Mouse (Mus musculus): ENCODE results near the gene Tcea3.

The Tcea3 gene

DNA sequence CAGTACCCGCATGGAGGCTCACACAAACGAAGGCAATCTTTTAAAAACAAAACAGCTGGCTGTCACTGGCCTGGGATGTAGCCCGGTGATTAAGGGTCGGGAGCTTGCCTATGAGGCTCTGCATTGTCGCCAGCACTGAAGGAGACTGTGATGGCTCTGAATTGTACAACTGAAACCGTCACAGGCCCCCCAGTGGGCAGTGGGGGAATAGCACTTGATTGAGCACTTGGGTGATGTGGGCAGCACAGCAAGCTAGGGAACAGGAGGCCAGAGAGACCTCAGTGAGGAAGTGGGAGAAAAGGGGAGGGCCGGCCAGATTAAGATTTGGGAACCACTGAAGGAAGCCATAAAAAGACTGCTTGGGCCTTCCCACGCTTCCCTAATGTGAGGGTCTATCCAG is 7.9 kb upstream of the Tcea3 start:
- DNase-seq (ENCODE audit: low spot score): peak; percentile 88

DNA sequence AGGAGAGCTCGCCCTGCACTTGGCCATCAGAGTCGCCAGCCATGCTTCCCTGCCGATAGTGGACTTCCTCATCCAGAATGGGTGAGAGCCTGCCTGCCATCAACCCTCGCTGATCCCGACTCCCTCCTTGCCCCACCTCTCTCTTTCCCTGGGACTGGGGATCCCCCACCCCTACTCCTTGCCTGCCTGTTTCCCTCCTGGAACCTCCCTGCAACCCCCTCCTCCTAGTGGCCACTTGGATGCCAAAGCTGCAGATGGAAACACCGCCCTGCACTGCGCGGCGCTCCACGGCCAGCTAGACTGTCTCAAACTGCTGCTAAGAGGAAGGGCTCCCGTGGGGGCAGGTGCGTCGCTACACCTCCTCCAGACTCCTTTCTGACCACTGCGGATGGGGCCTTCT is 7.4 kb upstream of the Tcea3 start:
- no peak for DNase-seq (ENCODE audit: low spot score)

DNA sequence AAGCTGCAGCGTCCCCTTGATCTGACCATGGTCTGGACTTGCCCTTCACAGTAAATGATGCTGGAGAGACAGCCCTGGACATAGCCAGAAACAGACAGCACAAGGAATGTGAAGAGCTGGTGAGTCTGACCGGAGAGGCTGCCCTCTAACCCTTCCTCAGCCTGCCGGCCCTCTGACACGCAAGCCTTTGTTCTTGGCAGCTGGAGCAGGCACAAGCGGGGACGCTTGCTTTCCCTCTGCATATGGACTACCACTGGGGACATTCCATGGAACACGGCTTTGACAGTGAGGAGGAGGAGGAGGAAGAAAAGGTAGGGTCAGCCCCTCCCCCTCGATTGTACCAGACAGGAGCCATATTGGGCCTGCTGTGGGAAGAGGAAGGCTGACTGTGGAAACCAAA is 6.6 kb upstream of the Tcea3 start:
- peak; percentile 56 for DNase-seq (ENCODE audit: low spot score)

DNA sequence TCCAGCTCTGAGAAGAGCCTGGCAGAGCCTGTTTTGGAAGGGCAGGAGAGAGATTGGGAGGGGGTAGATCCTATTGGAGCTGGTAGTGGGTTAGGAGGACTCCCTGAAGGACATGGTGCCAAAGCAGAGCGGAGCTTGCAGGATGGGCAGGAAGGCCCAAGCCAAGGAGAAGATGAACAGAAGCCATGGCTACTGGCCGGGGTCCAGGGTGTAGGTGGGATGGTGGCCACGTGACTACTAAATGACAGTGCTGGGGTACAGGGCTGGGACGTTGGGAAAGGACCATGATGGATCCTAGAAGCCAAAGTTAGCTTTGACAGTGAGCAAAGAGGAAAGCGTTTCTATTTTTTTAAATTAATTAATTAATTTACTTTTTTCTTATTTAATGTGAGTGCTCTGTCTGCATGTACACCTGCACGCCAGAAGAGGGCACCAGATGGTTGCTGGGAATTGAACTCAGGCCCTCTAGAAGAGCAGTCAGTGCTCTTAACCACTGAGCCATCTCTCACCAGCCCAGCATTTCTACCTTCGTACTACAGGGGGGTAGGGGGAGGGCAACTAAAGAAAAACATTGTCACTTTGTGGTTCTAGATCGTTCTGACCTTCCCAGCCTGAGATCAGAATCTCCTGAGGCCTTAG is 5.3 kb upstream of the Tcea3 start:
- peak; percentile 30 for DNase-seq (ENCODE audit: low spot score)

DNA sequence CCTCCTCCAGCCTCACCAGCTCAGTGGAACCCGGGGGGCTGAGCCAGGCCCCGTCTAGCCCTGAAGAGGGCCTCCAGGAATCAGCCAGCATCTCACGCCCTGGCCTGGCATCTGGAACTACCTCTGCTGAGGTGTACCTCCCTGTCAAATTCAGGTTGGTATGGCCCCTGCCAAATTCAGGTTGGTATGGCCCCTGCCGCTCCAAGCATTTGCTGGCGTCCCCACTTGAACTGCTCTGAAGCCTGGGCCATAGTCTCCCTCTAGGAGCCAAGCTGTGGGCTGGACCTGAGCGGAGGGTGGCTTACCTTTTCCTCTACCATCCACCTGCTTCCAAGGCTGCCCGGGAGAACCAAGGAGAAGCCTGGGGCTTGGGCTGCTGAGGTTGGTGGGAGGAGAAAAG is 4.8 kb upstream of the Tcea3 start:
- DNase-seq (ENCODE audit: low spot score): no peak

DNA sequence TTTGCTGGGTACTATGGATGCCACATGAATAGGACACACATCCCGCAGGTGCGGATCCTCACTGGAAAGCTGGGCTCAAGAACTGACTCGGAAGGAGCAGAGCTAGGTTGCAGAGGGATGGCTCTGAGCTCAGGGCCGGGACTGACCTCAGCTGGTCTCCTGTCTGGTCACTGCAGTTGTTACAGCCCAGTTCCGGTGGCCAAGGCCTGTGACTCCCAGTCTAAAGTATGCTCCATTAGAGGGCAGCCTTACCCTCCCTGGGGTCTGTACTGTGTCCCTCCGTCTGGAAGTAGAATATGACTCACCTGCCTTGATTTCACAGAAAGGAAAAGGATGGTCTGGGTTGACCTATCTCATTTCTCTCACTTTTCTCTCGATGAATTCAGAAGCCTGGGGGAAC is 3.3 kb upstream of the Tcea3 start:
- no peak for DNase-seq (ENCODE audit: low spot score)

DNA sequence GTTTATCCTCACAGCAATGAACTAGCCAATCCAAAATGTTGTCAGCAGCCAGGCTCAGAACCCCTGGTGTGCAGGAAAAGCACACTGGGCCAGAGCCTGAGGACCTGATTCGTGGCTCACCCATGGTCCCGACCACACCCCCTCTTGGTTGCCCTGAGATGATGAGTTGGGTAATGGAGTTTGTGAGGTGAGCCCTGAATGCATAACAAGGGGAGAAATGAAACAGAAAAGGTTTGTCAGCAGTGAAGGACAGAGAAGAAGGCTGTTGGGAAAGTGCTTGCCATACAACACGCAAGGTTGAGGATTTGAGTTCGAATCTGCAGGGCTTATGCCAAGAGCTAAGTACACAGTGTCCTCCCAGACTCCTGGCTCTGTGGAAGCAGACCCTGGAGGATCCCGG is 1.8 kb upstream of the Tcea3 start:
- no peak for DNase-seq (ENCODE audit: low spot score)

DNA sequence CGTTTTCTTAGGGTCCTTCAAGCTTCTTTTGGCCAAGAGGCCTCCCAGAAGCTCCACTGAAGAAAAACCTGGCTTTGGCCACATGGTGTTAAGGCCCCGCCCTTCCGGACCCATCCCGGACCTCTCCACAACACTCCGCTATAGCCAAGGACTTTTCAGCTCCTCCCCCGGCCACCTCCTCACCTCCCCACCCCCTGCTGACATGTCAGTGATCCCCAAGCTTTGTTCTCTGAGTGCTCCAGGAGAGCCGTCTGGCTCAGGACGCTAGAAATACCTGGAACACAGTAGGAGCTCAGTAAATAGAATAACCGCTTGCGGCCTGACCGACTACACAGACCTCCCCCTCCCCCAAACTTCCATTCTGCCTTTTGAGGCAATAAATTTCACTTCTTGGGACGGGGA is 960 bp upstream of the Tcea3 start:
- DNase-seq (ENCODE audit: low spot score): no peak

DNA sequence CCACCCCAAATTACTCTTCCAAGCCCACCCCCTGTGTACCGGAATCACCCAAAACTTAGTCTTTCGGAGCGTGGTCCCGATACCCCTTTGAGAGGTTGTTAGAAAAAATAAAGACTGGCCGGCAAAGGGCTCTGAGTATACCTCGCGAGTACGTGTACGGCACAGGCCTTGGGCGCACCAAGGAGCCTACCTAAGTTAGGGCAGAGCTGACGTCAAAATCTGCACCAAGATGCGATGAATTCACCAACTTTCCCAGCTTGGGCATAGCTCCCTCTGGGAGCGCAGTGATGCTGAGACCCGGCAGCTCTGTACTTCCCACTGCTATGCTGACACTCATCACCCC is 172 bp upstream of the Tcea3 start:
- DNase-seq (ENCODE audit: low spot score): peak; percentile 34

DNA sequence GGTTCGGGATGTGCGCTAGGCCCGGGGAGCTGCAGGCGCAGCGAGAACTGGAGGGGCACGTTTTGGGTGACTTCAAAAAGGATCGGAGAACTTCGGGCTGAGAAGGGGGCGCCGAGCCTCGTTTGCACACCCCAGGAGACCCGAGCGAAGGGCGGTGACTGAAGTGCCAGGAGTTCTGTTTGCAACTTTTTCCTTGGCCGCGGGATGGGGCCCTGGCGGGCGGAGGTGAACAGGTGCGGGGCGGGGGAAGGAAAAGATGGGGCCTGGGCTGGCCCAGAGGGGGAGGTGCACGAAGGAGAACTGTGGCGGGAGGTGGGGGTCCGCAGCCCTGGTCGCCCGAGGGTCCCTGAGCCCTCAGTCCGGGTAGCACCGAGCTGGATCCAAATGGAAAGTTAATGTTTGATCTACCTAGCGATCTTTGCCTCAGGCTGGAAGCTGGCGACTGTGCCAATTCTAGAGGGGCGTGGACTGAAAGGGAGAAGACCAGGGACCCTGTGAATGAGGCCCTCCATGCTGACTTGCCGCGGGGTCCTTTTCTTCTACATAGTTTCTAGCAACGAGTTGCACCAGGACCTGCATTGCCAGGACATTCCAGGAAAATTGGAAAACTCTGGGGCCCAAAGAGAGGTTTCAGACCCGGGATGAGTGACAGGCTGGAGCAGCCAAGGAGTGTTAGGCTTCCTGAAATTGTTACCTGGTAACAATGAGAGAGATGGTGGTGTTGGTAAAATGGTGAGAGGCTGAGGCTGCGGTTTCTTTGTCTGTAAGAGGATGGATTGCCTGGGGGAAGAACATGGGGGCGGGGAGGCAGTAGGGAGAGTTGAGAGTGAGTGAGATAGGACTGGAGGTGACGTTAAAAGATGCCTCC is 1.2 kb downstream of the Tcea3 start:
- DNase-seq (ENCODE audit: low spot score): no peak

DNA sequence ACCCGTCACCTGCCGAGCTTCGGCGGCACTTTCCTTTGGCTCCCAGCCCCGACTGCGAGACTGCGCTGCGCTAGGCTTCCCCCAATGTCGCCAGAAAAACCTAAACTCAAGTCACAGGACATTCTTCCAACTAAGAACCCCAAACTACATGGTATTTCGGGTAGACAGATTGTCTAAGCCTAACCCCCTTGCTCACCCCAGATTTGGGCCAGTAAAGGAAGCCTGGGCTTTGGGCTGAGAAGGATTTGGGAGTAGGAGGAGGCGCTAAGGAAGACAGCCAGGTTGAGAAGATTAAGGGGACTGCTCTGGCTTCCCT is 1.8 kb downstream of the Tcea3 start:
- DNase-seq (ENCODE audit: low spot score): no peak

DNA sequence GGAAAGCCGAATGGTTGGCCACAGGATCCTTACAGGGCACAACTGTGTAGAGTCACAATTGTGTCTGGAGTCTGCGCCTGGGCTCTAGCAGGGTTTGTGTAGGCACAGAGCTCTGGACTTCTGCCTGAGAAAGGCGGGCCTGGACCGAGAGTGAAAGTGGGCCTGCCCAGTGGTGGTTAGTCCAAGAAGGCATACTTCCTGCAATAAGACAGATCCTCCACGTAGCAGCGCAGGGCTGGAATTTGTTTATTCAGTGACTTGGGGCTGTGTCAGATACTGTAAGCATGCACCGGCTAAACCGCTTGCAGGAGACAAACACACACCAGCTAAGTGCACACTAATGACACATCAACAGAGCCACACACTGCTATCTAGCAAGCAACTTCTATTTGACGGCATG is 2.3 kb downstream of the Tcea3 start:
- DNase-seq (ENCODE audit: low spot score): no peak

DNA sequence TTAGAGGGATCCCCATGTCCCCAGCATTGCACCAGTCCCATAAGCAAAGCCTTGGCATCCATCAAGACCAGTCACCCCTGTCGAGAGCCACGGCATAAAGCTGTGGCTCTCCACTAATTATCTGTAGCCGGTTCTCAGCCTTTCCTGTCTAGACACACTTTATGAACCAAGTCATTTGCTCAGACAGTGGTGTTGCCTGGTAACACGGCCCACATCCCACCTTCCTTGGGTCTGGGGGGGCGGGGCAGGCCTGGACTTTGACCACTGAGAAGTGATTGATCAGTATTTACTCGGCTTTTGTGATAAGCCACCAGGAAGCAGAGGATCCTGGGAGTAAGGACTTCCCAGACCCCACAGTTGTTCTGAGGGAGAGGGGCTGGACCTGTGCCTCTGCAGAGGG is 8.4 kb downstream of the Tcea3 start:
- DNase-seq (ENCODE audit: low spot score): no peak

DNA sequence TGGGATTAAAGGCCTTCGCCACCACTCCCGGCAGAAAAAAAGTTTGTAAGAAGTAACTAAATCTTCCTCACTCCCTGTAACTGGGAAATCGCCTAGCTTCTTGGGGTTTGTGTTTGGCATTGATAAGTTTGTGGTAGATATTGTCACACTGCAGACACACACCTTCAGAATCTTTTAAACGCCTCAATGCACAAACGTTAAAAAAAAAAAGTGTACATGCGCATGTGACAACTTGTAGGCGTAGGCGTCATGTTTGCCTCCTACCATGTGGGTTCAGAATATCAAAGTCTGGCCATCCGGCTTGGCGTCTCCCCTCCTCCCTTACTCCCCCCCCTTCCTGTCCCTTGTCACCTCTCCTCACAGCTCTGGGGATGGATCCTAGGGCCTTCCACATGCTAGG is 9.2 kb downstream of the Tcea3 start:
- DNase-seq (ENCODE audit: low spot score): no peak

DNA sequence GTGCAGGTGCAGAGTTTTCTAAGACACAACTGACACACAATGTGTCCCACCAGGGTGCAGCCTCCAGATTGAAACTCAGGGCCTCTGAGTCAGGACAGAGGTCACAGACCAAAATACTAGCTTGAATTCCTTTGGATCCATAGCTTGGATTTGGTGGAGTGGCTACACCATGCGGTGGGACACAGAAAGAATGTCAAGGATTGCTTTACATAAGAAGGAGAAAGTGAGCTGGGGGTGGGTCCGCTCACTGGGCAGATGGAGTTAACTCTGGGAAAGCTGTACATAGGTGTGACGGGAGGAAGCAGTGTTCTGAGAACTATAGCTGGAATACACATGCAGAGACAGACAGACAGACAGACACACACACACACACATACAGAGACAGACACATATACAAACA is 12.4 kb downstream of the Tcea3 start:
- no peak for DNase-seq (ENCODE audit: low spot score)

DNA sequence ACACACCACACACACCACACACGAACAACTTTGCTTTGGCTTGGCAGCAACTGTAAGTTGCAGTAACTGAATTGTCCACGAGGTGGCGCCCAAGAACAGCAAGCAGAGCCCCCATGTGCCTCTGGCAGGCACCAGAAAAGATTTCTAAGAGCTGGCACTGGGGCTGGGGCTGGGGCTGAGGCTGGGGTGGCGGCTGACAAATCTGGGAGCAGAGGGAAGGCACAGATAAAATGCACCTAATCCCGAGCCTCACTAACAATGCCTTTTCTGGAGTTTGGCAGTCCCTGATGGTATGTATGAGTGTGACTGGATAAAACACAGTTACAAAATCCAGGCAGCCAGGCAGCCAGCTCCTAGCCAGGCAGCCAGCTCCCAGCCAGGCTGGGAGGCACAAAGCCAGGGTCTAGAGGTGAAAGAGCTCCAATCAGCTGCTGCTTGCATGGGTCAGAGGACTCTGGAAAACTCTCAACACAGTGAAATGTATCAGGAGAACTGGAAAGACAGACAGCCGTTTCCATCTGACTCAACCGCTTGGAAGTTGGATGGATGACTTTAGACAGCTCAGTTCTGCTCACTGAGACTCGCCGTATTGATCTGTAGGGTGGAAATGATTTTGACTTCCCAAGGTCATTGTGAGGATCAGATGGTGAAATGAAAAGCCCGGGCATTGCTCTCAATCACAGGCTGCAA is 13.1 kb downstream of the Tcea3 start:
- peak; percentile 90 for DNase-seq (ENCODE audit: low spot score)

DNA sequence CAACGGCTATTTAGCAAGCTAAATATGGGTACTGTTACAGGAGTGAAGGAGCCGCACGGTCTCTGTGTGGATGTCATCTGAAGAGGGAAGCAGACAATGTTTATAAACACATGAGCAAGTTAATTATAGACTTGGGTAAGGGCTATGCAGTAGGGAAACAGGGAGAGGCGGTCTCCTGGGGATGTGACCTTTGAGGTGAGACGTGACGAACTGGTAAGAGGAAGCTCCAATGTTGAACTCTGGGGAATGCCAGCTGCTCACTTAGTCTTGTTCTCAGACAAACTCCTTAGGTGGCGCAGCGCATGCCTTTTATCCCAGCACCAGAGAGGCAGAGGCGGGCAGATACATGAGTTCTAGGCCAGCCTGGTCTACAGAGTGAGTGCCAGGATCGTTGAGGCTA is 14.4 kb downstream of the Tcea3 start:
- no peak for DNase-seq (ENCODE audit: low spot score)

DNA sequence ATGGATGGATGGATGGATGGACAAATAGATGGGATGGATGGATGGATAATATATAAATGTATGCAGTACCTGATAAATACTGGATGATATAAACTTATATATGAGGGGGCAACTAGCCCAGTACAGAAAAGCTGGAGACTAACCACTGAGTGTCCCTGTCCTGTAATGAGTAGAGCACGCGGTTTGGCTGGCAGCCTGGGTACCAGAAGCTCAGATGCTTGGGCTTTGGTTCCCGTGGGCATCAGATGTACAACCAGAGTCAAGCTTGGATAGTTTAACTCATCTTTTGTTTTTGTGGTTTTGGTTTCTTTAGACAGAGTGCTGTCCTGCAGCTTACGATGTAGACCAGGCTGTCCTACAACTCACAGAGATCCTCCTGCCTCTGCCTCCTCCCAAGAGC is 16.0 kb downstream of the Tcea3 start:
- DNase-seq (ENCODE audit: low spot score): no peak

DNA sequence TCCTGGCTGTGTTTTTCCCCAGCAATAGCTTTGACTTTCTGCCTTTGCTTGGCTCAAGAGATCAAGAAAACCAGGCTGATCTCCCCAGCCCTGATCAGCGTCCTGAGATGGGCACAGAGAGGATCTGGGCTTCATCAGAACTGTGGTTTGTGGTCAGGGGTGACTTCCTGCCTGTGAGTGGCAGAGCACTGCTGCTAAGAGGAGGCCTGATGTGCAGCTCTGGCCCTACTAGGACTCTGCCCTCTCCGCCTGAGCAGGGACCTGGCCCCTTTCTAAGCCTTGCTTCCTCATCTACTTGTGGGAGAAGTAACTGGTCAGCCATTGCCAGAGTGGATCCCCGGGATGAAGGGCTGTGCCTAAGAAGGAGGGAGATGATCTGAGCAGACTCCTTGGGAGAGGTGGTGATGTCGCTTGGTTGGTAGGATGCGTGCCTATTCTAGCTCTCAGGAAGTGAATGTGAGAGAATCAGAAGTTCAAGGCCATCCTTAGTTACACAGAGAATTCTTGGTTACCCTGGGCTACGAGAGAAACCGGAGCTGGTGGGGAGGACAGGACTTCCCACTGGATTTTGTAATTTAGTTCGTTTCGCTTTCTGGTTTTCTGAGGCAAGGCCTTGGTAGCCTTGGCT is 19.3 kb downstream of the Tcea3 start:
- no peak for DNase-seq (ENCODE audit: low spot score)

DNA sequence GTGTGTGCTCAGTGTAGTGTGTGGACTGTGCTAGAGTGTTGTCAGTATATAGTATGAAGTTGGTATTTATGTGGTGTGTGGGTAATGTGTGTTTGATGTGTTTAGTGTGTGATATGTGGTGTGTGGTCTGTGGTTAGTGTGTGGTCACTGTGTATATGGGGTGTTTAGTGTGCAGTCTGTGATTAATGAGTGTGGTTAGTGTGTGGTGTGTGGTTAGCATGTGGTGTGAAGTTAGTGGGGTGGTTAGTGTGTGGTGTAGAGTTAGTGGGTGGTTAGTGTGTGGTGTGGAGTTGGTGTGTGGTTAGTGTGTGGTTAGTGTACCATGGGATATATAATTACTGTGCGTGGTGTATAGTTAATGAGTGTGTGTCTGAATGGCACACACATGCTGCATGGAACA is 21.4 kb downstream of the Tcea3 start:
- no peak for DNase-seq (ENCODE audit: low spot score)

DNA sequence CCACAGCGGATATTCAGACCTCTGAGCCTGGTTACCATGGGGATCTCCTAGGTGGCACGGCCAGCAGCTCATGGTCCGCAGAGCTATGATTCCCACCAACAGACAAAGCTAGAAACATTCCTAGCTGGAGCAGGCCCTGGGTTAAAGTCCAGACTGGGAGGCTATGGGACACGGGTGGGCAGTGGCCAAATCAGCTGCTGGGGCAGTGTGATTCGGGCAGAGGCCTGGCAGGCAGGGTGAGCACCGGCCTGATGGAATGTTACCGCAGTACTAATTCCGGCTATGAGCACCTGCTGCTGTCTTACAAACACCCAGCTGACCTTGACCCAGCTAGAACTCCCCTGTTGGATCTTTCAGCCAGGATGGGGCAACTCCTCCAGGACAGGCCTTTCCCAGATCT is 23.1 kb downstream of the Tcea3 start:
- DNase-seq (ENCODE audit: low spot score): no peak

DNA sequence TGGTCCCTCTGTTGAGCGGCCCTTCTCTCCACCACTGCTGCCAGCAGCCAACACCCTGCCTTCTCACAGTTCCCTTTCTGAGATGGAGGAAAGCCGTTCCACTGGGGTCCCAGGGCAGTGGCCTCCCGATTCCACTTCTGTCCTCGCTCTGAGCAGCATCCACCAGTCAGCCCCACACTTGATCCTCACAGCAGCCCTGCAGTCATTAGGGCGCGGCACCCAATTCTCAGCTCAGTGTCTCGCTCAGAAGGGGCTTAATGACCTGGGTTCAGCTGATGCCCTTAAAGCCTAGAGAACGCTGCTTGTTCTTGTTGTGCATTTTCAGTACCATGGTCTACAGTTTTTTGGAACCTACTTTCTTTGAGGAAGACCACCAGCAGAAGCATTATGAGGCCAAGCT is 33.6 kb downstream of the Tcea3 start:
- no peak for DNase-seq (ENCODE audit: low spot score)

DNA sequence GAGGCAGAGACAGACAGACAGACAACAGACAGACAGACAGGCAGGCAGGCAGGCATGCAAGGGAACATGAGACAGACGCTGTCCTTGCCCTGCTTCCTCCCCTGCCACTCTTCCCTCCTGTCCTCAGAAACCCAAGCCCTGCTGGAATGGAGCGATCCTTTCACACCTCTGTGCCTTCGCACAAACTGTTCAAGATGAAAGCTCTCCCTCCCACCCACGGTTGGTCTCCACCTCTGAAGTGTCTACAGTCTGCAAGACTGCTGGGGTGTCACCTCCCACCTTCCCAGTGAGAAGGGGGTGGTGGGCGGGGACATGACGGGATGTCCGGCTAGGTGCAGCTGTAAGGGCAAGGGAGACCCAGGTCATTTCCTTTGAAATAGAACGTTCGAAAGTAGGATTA is 34.1 kb downstream of the Tcea3 start:
- DNase-seq (ENCODE audit: low spot score): no peak
